Mouse (Mus musculus): ENCODE data around the gene Adcy6.

Gene Adcy6

GRCm38 (mm10) chr15:98609331-98610130 is at the start of gene Adcy6:
TSS of gene Adcy6 (minus strand) at chr15:98610076.
- H3K27me3 ChIP-seq (ENCODE audit: insufficient read depth, low read length) = peaks cover 89% of the 10 kb centered on the region
- no peaks in the 10 kb centered on the region for H3K9me3 ChIP-seq (ENCODE audit: low read length)
- H3K36me3 ChIP-seq (ENCODE audit: insufficient read depth, low read length) = no peaks in the 10 kb centered on the region
- no peak for TF ChIP-seq NANOG (IDR thresholded peaks at IDR 0.05; ENCODE audit: borderline replicate concordance, low read length)
- no peak for TF ChIP-seq CTCF (conservative IDR thresholded peaks at IDR 0.05; ENCODE audit: low read length)
- TF ChIP-seq POU5F1 (IDR thresholded peaks at IDR 0.05; ENCODE audit: borderline replicate concordance, low read length) = no peak
- peak within 1 kb of the TSS; percentile 81 for H3K4me3 ChIP-seq (replicated peaks; ENCODE audit: low read length)
- H3K4me1 ChIP-seq (replicated peaks; ENCODE audit: low read depth, low read length) = peaks cover 28% of the 10 kb centered on the region

- peaks cover 90% of the 10 kb centered on the region for H3K36me3 ChIP-seq (ENCODE audit: insufficient read depth, low read length)
- H3K9me3 ChIP-seq (ENCODE audit: low read length) = no peaks in the 10 kb centered on the region
- no peaks in the 10 kb centered on the region for H3K27me3 ChIP-seq (ENCODE audit: insufficient read depth, low read length)
- H3K4me1 ChIP-seq (replicated peaks; ENCODE audit: low read depth, low read length) = peaks cover 53% of the 10 kb centered on the region
- TF ChIP-seq CTCF (conservative IDR thresholded peaks at IDR 0.05; ENCODE audit: low read length) = peak; percentile 18
- TF ChIP-seq POU5F1 (IDR thresholded peaks at IDR 0.05; ENCODE audit: borderline replicate concordance, low read length) = no peak
- TF ChIP-seq NANOG (IDR thresholded peaks at IDR 0.05; ENCODE audit: borderline replicate concordance, low read length) = no peak
- no peak overlapping the region for H3K4me3 ChIP-seq (replicated peaks; ENCODE audit: low read length)
Observed at GRCm38 (mm10) chr15:98656982-98657751, 47.3 kb upstream of the Adcy6 start.

DNA sequence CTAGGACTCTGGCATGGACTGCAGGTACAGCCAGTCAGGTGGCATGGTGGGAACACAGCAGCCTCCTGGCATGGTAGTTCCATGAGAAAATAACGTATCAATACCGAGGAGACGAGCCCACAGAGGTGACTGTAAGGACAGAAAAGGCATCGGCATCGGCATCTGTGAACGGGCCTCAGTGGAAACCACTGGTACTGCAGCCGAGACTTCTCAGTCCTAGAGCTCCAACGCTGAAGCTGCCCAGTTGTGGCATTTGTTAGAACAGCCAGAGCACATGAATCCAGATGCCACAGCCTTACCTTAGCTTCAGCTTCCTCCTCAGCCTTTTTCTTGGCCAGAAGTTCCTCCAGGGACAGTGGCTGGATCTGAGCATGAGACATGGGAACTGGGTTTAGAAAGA is 42.3 kb upstream of the Adcy6 start:
- H3K27me3 ChIP-seq (ENCODE audit: insufficient read depth, low read length) = no peaks in the 10 kb centered on the region
- TF ChIP-seq NANOG (IDR thresholded peaks at IDR 0.05; ENCODE audit: borderline replicate concordance, low read length) (no peak), CTCF (conservative IDR thresholded peaks at IDR 0.05; ENCODE audit: low read length) (no peak), POU5F1 (IDR thresholded peaks at IDR 0.05; ENCODE audit: borderline replicate concordance, low read length) (no peak)

DNA sequence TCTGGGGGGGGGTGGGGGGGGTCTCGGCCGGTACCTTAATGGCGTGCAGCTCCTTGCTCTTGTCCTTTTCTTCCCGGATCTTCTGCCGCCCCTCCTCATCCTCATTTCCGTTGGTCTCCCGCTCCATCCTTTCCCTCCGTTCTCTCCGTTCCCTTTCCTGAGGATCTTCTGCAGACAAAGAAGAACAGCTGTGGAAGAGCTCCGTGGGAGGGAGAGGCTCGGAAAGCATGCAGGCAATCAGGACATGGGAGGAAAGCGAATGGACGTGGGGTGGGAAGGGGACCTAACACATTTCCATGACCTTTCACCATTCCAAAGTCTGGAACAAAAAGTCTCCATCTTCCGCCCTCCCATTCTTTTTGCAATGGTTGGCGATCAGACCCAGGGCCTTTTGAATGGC is 41.6 kb upstream of the Adcy6 start:
- Histone ChIP-seq H3K36me3 (ENCODE audit: insufficient read depth, low read length) (peaks cover 100% of the 10 kb centered on the region), H3K4me1 (replicated peaks; ENCODE audit: low read depth, low read length) (peaks cover 45% of the 10 kb centered on the region), H3K4me3 (replicated peaks; ENCODE audit: low read length) (no peak overlapping the region), H3K9me3 (ENCODE audit: low read length) (no peaks in the 10 kb centered on the region), H3K27me3 (ENCODE audit: insufficient read depth, low read length) (no peaks in the 10 kb centered on the region)
- no peak for TF ChIP-seq CTCF (conservative IDR thresholded peaks at IDR 0.05; ENCODE audit: low read length)
- TF ChIP-seq POU5F1 (IDR thresholded peaks at IDR 0.05; ENCODE audit: borderline replicate concordance, low read length) = no peak
- TF ChIP-seq NANOG (IDR thresholded peaks at IDR 0.05; ENCODE audit: borderline replicate concordance, low read length) = no peak

More for the DNA sequence above, 42.3 kb upstream of the Adcy6 start:
- no peak overlapping the region for H3K4me3 ChIP-seq (replicated peaks; ENCODE audit: low read length)
- H3K4me1 ChIP-seq (replicated peaks; ENCODE audit: low read depth, low read length) = peaks cover 45% of the 10 kb centered on the region
- no peaks in the 10 kb centered on the region for H3K9me3 ChIP-seq (ENCODE audit: low read length)
- peaks cover 100% of the 10 kb centered on the region for H3K36me3 ChIP-seq (ENCODE audit: insufficient read depth, low read length)

DNA sequence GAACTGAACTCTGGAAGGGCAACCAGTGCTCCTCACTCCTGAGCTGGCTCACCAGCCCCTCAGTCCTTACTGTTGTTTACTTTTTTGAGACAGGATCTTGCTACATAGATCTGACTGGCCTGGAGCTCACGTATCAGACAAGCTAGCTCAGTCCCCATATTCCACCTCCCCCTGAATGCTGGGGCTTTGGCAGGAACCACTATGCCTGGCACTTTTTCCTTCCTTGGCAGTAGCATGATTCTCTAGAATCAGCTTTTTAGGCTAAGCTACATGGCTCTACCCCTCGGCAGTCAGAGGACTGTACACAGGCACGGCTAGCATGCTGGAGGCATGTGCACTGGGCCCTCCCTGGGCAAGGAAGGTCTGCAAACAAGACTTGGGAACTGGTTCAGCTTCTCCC is 38.2 kb upstream of the Adcy6 start:
- H3K4me1 ChIP-seq (replicated peaks; ENCODE audit: low read depth, low read length) = peaks cover 72% of the 10 kb centered on the region
- H3K9me3 ChIP-seq (ENCODE audit: low read length) = no peaks in the 10 kb centered on the region
- no peak overlapping the region for H3K4me3 ChIP-seq (replicated peaks; ENCODE audit: low read length)
- no peaks in the 10 kb centered on the region for H3K27me3 ChIP-seq (ENCODE audit: insufficient read depth, low read length)
- H3K36me3 ChIP-seq (ENCODE audit: insufficient read depth, low read length) = peaks cover 99% of the 10 kb centered on the region
- no peak for TF ChIP-seq POU5F1 (IDR thresholded peaks at IDR 0.05; ENCODE audit: borderline replicate concordance, low read length)
- TF ChIP-seq NANOG (IDR thresholded peaks at IDR 0.05; ENCODE audit: borderline replicate concordance, low read length) = no peak
- no peak for TF ChIP-seq CTCF (conservative IDR thresholded peaks at IDR 0.05; ENCODE audit: low read length)

DNA sequence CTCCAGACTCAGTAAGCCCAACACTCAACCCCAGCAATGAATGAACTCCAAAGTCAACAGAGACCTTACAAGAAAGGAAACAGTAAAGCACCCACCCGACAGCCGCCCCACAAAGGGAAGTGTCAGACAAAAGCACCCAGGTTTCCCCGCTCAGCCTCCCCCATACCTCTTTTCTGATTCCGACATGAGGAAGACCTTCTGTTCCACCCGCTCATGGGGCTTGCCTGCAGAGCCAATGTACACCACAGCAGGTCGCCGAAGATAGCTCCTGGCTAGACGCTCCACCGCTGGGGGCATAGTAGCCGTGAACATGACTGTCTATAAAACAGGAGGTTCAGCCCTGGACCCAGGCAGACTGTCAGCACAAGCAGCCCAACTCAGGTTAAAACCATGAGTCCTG is 37.4 kb upstream of the Adcy6 start:
- H3K4me1 ChIP-seq (replicated peaks; ENCODE audit: low read depth, low read length) = peaks cover 74% of the 10 kb centered on the region
- no peaks in the 10 kb centered on the region for H3K27me3 ChIP-seq (ENCODE audit: insufficient read depth, low read length)
- H3K36me3 ChIP-seq (ENCODE audit: insufficient read depth, low read length) = peaks cover 99% of the 10 kb centered on the region
- no peaks in the 10 kb centered on the region for H3K9me3 ChIP-seq (ENCODE audit: low read length)
- H3K4me3 ChIP-seq (replicated peaks; ENCODE audit: low read length) = no peak overlapping the region
- TF ChIP-seq NANOG (IDR thresholded peaks at IDR 0.05; ENCODE audit: borderline replicate concordance, low read length) (no peak), CTCF (conservative IDR thresholded peaks at IDR 0.05; ENCODE audit: low read length) (no peak), POU5F1 (IDR thresholded peaks at IDR 0.05; ENCODE audit: borderline replicate concordance, low read length) (no peak)

GRCm38 (mm10) chr15:98646737-98647136 is 36.9 kb upstream of the Adcy6 start:
- no peaks in the 10 kb centered on the region for H3K9me3 ChIP-seq (ENCODE audit: low read length)
- H3K27me3 ChIP-seq (ENCODE audit: insufficient read depth, low read length) = no peaks in the 10 kb centered on the region
- H3K4me1 ChIP-seq (replicated peaks; ENCODE audit: low read depth, low read length) = peaks cover 74% of the 10 kb centered on the region
- H3K4me3 ChIP-seq (replicated peaks; ENCODE audit: low read length) = no peak overlapping the region
- H3K36me3 ChIP-seq (ENCODE audit: insufficient read depth, low read length) = peaks cover 99% of the 10 kb centered on the region
- no peak for TF ChIP-seq CTCF (conservative IDR thresholded peaks at IDR 0.05; ENCODE audit: low read length)
- no peak for TF ChIP-seq POU5F1 (IDR thresholded peaks at IDR 0.05; ENCODE audit: borderline replicate concordance, low read length)
- no peak for TF ChIP-seq NANOG (IDR thresholded peaks at IDR 0.05; ENCODE audit: borderline replicate concordance, low read length)

Measured in E14TG2a.4 (cell line).